Mouse (Mus musculus) cerebellum, adult 2 months (tissue): ENCODE measurements at regions not wholly inside any gene's neighbourhood (a gene's known extent, or its start where the extent isn't known, plus 50 kb on each side); places are given as distances from the start of the nearest gene placed in this dataset.

Experiments
- CTCF ChIP-seq: fragments of 200-500 bp; IDR thresholded peaks from 2 replicates; pipeline ENCODE4 v1.5.1; 2011; ENCODE audit warnings: low read depth, mild to moderate bottlenecking, control low read depth, low read length, moderate library complexity, borderline replicate concordance; ENCODE audit not compliant: insufficient read depth
- POLR2A ChIP-seq: fragments of 200-500 bp; IDR thresholded peaks from 2 replicates; pipeline ENCODE4 v1.6.1; 2011; ENCODE audit warnings: low read length, control low read depth, borderline replicate concordance; ENCODE audit not compliant: insufficient read depth

GRCm38 (mm10) chr2:133235175-133235920 lies 289.6 kb upstream of the Fermt1 start:
- TF ChIP-seq CTCF (no peak), POLR2A (no peak)
